Mouse (Mus musculus) embryonic facial prominence, embryonic 13.5 days (tissue): ENCODE results near the gene Gm17364. TPM values are rescaled to one million over a fixed set of nuclear protein-coding genes. Genes with fewer than 3 reads are reported as not detected.

Source experiments
- ATAC-seq: fragments of 200-750 bp; cut with Nextera tagmentation; 2 replicates; pipeline ENCODE4 v1.8.0; 2017; ENCODE audit warnings: low read depth; ENCODE audit not compliant: insufficient number of reproducible peaks, insufficient read depth, low FRiP score, low TSS enrichment
- H3K27ac ChIP-seq: fragments of 300-500 bp; sonication (generic); 2 replicates; pipeline ENCODE4 v1.5.1; 2015; ENCODE audit warnings: moderate library complexity, mild to moderate bottlenecking, inconsistent platforms
- H3K27me3 ChIP-seq: fragments of 300-500 bp; sonication (generic); 2 replicates; pipeline ENCODE4 v1.6.1; 2015; ENCODE audit warnings: mild to moderate bottlenecking, inconsistent platforms
- H3K36me3 ChIP-seq: fragments of 300-500 bp; sonication (generic); 2 replicates; pipeline ENCODE4 v1.6.1; 2015; ENCODE audit warnings: mild to moderate bottlenecking, inconsistent platforms
- H3K4me1 ChIP-seq: fragments of 300-500 bp; sonication (generic); 2 replicates; pipeline ENCODE4 v1.6.1; 2015; ENCODE audit warnings: inconsistent platforms
- H3K4me2 ChIP-seq: fragments of 300-500 bp; sonication (generic); 2 replicates; pipeline ENCODE4 v1.6.1; 2015; ENCODE audit warnings: moderate library complexity, mild to moderate bottlenecking, inconsistent platforms
- H3K4me3 ChIP-seq: fragments of 300-500 bp; sonication (generic); 2 replicates; pipeline ENCODE4 v1.5.1; 2015; ENCODE audit warnings: mild to moderate bottlenecking, inconsistent platforms
- H3K9ac ChIP-seq: fragments of 300-500 bp; sonication (generic); 2 replicates; pipeline ENCODE4 v1.6.1; 2015; ENCODE audit warnings: mild to moderate bottlenecking, inconsistent platforms
- H3K9me3 ChIP-seq: fragments of 300-500 bp; sonication (generic); 2 replicates; pipeline ENCODE4 v1.6.1; 2016; ENCODE audit warnings: inconsistent platforms
- WGBS: fragments of 180-500 bp; shearing (Covaris S2); methylation state at CpG from one replicate; pipeline ENCODE4 v1.1.7; 2015; ENCODE audit warnings: mixed read lengths; 5-methylcytosine and 5-hydroxymethylcytosine counted together
- polyA plus RNA-seq: library from polyadenylated mRNA; unstranded; fragments of >200 nt; fragmentation: Nextera tagmentation; extraction: Ambion mirVana; gene quantifications from 2 replicates; pipeline ENCODE4 v1.2.1, GENCODE M21; 2015

Gm17364 gene
- polyA plus RNA-seq, 1 experiment from 2014 or later, result not detected

DNA sequence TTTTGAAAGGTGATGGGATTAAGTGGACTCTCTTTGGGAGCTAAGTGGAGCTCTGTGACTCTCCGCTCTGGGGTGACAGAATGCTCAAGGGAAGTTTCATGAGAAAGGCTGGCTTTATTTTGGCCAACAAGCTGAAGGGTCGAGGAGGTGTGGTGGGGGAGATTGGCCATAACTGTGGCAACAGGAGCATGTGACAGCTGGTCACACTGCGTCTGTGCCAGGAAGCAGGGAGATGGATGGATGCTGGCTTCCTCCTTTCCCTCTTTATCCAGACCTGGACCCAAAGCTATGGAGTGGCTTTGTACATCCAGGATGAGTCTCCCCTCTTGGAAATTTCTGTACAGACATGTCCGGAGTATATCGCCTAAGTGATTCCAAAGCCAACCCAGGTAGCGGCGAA, 40.5 kb downstream of the Gm17364 start:
- 86% methylated on average over 7 of the region's 7 CpGs for WGBS
- Histone ChIP-seq H3K9ac (no peak overlapping the region), H3K36me3 (no peaks in the 10 kb centered on the region), H3K9me3 (no peaks in the 10 kb centered on the region), H3K4me1 (no peaks in the 10 kb centered on the region), H3K27ac (no peak overlapping the region), H3K4me2 (no peak overlapping the region), H3K4me3 (no peak overlapping the region), H3K27me3 (no peaks in the 10 kb centered on the region)
- ATAC-seq, result no peak

DNA sequence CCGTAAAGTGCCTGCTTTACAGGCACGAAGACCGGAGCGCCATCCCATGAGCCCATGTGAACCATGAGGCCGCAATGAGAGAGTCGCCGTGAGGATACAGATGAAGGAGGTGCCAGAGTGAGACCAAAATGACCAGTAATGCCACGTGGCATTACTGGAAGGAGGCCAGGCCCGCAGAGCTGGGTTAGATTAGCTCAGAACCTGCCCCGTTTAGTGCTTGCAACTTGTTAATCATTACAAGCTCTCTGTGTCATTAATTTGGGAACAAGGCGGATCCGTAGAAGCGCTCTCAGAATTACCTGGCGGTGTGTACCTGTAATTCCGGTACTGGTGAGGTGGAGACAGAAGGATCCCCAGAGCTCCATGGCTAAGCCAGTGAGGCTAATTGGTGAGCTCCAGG, 41.6 kb downstream of the Gm17364 start:
- no peaks in the 10 kb centered on the region for H3K4me1 ChIP-seq
- no peak for ATAC-seq
- no peak overlapping the region for H3K27ac ChIP-seq
- no peak overlapping the region for H3K4me3 ChIP-seq
- 94% methylated on average over 15 of the region's 15 CpGs for WGBS
- no peaks in the 10 kb centered on the region for H3K27me3 ChIP-seq
- H3K36me3 ChIP-seq, result no peaks in the 10 kb centered on the region
- no peaks in the 10 kb centered on the region for H3K9me3 ChIP-seq
- no peak overlapping the region for H3K9ac ChIP-seq
- no peak overlapping the region for H3K4me2 ChIP-seq

DNA sequence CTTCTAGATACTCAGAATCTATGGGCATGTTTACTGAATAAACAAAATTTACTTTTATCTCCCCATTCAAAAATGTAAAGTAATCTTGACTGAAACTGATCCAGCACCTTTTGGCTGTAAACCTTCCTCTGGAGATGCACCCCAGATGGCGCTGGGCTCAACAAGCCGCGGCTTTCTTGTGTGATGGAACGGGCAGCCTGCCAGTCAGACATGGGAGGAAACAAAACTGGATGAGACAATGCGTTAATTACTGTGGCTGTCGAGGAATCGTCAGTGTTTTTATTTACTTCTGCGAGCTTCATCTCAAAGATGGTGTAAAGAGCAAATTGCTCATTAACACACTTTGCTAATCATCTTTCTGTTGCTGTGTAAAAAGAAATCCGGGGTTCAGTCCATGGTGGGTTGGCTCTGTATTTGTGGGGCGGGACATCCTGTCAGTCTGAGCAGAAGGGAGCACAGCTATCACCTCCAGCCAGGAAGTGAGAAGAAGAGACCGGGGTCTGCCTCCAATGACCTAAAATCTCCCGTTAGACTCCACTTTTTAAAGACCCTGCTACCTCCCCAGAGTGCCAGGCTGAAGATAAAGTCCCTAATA, 42.3 kb downstream of the Gm17364 start:
- Histone ChIP-seq H3K9ac (no peak overlapping the region), H3K4me3 (no peak overlapping the region), H3K4me1 (no peaks in the 10 kb centered on the region), H3K4me2 (no peak overlapping the region), H3K9me3 (no peaks in the 10 kb centered on the region), H3K27ac (no peak overlapping the region), H3K27me3 (no peaks in the 10 kb centered on the region), H3K36me3 (no peaks in the 10 kb centered on the region)
- 80% methylated on average over 12 of the region's 12 CpGs for WGBS
- no peak for ATAC-seq

- Histone ChIP-seq H3K4me1 (no peaks in the 10 kb centered on the region), H3K27ac (no peak overlapping the region), H3K4me2 (no peak overlapping the region), H3K36me3 (no peaks in the 10 kb centered on the region), H3K9me3 (no peaks in the 10 kb centered on the region), H3K27me3 (no peaks in the 10 kb centered on the region), H3K9ac (no peak overlapping the region), H3K4me3 (no peak overlapping the region)
- WGBS, result 79% methylated on average over 5 of the region's 5 CpGs
- ATAC-seq, result no peak
These were observed 43.5 kb downstream of the Gm17364 start for GRCm38 (mm10) chr13:41230256-41230655.

DNA sequence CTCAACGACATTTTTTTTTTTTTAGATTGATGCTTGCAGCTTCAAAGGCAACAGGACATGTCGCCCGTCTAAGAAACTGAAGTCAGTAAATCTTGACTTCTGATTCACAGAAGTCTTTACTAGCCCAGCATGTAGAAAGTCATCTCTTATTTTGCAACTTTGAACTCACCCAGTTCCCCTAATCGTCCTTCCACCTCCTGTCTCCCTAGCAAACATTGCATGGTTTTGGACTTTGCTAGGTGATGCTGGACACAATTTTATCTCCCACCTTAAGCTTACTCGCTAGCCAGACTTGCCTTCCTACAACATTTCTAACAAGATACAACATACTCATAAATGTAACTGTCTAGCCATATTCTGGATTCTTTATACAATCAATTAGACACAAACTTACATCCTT, 45.7 kb downstream of the Gm17364 start:
- no peaks in the 10 kb centered on the region for H3K9me3 ChIP-seq
- 85% methylated on average over 5 of the region's 5 CpGs for WGBS
- no peaks in the 10 kb centered on the region for H3K36me3 ChIP-seq
- no peak overlapping the region for H3K4me2 ChIP-seq
- H3K4me1 ChIP-seq, result no peaks in the 10 kb centered on the region
- no peak overlapping the region for H3K4me3 ChIP-seq
- H3K9ac ChIP-seq, result no peak overlapping the region
- H3K27me3 ChIP-seq, result no peaks in the 10 kb centered on the region
- no peak for ATAC-seq
- no peak overlapping the region for H3K27ac ChIP-seq

DNA sequence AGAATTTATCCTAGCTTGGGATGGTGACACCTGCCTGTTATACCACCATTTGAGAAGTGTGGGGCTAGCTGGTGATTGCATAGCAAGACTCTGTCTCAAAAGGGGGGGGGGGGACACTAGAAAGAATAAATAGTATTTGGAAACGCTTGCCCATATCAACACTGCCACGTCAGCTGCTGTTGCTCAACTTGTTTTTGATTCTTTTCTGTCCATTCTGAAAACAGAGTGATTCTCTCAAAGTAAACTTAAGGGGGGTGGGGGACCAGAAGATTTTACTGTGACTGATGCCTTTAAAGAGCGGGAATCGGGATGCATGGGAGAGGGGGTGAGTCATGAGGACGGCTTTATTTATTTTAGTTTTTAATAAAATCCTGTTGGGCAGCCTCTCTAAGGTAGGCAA, 47.3 kb downstream of the Gm17364 start:
- Histone ChIP-seq H3K4me2 (no peak overlapping the region), H3K4me1 (no peaks in the 10 kb centered on the region), H3K36me3 (no peaks in the 10 kb centered on the region), H3K4me3 (no peak overlapping the region), H3K9ac (no peak overlapping the region), H3K27me3 (no peaks in the 10 kb centered on the region), H3K27ac (no peak overlapping the region), H3K9me3 (no peaks in the 10 kb centered on the region)
- no peak for ATAC-seq
- 79% methylated on average over 5 of the region's 5 CpGs for WGBS

Other genes starting within 250 kb of the Gm17364 start
- gene Mak, start 194.3 kb downstream of the Gm17364 start, polyA plus RNA-seq, result 0.66 and 0.91 TPM in 2 replicates
- not detected in 2 replicates for gene Gcm2, start 162.9 kb downstream of the Gm17364 start, polyA plus RNA-seq
- 0.11 TPM in 1 of 2 replicates, not detected in the other for gene Sycp2l, start 159.7 kb downstream of the Gm17364 start, polyA plus RNA-seq
- gene Elovl2, start 53.6 kb downstream of the Gm17364 start, polyA plus RNA-seq, result 8.3 and 9.0 TPM in 2 replicates
- 16.0 and 17.1 TPM in 2 replicates for gene Smim13, start 24.1 kb downstream of the Gm17364 start, polyA plus RNA-seq
- gene Nedd9, start 213.4 kb upstream of the Gm17364 start, polyA plus RNA-seq, result 23.2 and 27.4 TPM in 2 replicates